Mouse (Mus musculus) c-Kit-positive CD71-negative TER-119-negative erythroid progenitor cells, embryonic 14.5 days (primary cell): ENCODE data around the gene Avil.

ENCODE experiments used
- DNase-seq: peaks from one replicate; pipeline ENCODE4 v3.0.0-alpha.2; 2013; ENCODE audit warnings: low read depth

Gene Avil

GRCm38 (mm10) chr10:127000529-127000928 is at the start of gene Avil:
Gene Avil, plus strand, starts transcription at chr10:127000709.
- DNase-seq: no peak

GRCm38 (mm10) chr10:126952375-126952774 is 48.1 kb upstream of the Avil start:
- DNase-seq: no peak

GRCm38 (mm10) chr10:126953029-126953471 is 47.5 kb upstream of the Avil start:
- no peak for DNase-seq

- DNase-seq: no peak
Observed at GRCm38 (mm10) chr10:126956692-126957358, 43.7 kb upstream of the Avil start.

GRCm38 (mm10) chr10:126957359-126958107 is 43.0 kb upstream of the Avil start:
- DNase-seq: no peak

- DNase-seq: no peak
Observed at GRCm38 (mm10) chr10:126960496-126960895, 40.0 kb upstream of the Avil start.

- DNase-seq: no peak
Observed at GRCm38 (mm10) chr10:126961757-126962156, 38.8 kb upstream of the Avil start.

GRCm38 (mm10) chr10:126962271-126962965 is 38.1 kb upstream of the Avil start:
- no peak for DNase-seq

GRCm38 (mm10) chr10:126962966-126963330 is 37.6 kb upstream of the Avil start:
- DNase-seq: no peak

- DNase-seq: no peak
Observed at GRCm38 (mm10) chr10:126963821-126964220, 36.7 kb upstream of the Avil start.

- DNase-seq: no peak
Observed at GRCm38 (mm10) chr10:126971363-126972050, 29.0 kb upstream of the Avil start.

GRCm38 (mm10) chr10:126972051-126972725 is 28.3 kb upstream of the Avil start:
- no peak for DNase-seq

GRCm38 (mm10) chr10:126972988-126973387 is 27.5 kb upstream of the Avil start:
- no peak for DNase-seq

GRCm38 (mm10) chr10:126975706-126976105 is 24.8 kb upstream of the Avil start:
- DNase-seq: no peak

GRCm38 (mm10) chr10:126977076-126977475 is 23.4 kb upstream of the Avil start:
- no peak for DNase-seq

GRCm38 (mm10) chr10:126978277-126978994 is 22.1 kb upstream of the Avil start, which contains the start of gene Ctdsp2:
Gene Ctdsp2, plus strand, starts transcription at chr10:126978717.
- DNase-seq: peak; percentile 99

- DNase-seq: no peak
Observed at GRCm38 (mm10) chr10:126979121-126979635, 21.3 kb upstream of the Avil start.

GRCm38 (mm10) chr10:126979636-126980151 is 20.8 kb upstream of the Avil start:
- DNase-seq: no peak

GRCm38 (mm10) chr10:126980221-126980932 is 20.1 kb upstream of the Avil start:
- no peak for DNase-seq
